Mouse (Mus musculus): ENCODE results near the gene Scgn. TPM values are rescaled to one million over a fixed set of nuclear protein-coding genes. Genes with fewer than 3 reads are reported as not detected.
A peak's percentile ranks its signal among the peaks of the same experiment; 100 is the strongest.

Gene Scgn
- 1.3 and 2.6 TPM in 2 replicates for polyA plus RNA-seq (2015; fragmentation: Nextera tagmentation; extraction: Ambion mirVana)

- Histone ChIP-seq H3K4me1 (ENCODE audit: control insufficient read depth, insufficient read depth, low read length) (peaks cover 11% of the 10 kb centered on the region; the same call in 1 of the 2 replicates), H3K9me3 (replicated peaks; ENCODE audit: control insufficient read depth, low read length, poor library complexity, severe bottlenecking) (no peaks in the 10 kb centered on the region), H3K27me3 (ENCODE audit: control insufficient read depth, insufficient read depth, low read depth, low read length) (peaks cover 8% of the 10 kb centered on the region), H3K4me3 (ENCODE audit: low read depth, low read length) (peak within 1 kb of the TSS; percentile 31), H3K27ac (ENCODE audit: low read length) (no peak within 1 kb of the TSS), H3K36me3 (ENCODE audit: control insufficient read depth, insufficient read depth, low read length) (no peaks in the 10 kb centered on the region), H3K9ac (ENCODE audit: low read depth, low read length) (0 out of 2 replicates have a peak within 1 kb of the TSS, but pooled peaks have one; percentile 13), H3K4me2 (ENCODE audit: low read length) (peak within 1 kb of the TSS; percentile 65)
- ATAC-seq: peak; percentile 28; the same call in 1 of the 2 replicates
- WGBS: 1% methylated on average over 20 of the region's 20 CpGs
Measured at GRCm38 (mm10) chr13:23990928-23991327, at the start of gene Scgn. Gene Scgn (minus strand): TSS chr13:23991214.

- no peak overlapping the region for H3K4me2 ChIP-seq (ENCODE audit: low read length)
- peaks cover 2% of the 10 kb centered on the region; the same call in 1 of the 2 replicates for H3K4me1 ChIP-seq (ENCODE audit: control insufficient read depth, insufficient read depth, low read length)
- no peak overlapping the region for H3K4me3 ChIP-seq (ENCODE audit: low read depth, low read length)
- no peaks in the 10 kb centered on the region for H3K9me3 ChIP-seq (replicated peaks; ENCODE audit: control insufficient read depth, low read length, poor library complexity, severe bottlenecking)
- 47% methylated on average over 7 of the region's 7 CpGs for WGBS
- no peak overlapping the region for H3K27ac ChIP-seq (ENCODE audit: low read length)
- 0 out of 2 replicates have a peak, but pooled peaks cover 3% of the 10 kb centered on the region for H3K36me3 ChIP-seq (ENCODE audit: control insufficient read depth, insufficient read depth, low read length)
- no peak overlapping the region for H3K9ac ChIP-seq (ENCODE audit: low read depth, low read length)
- no peaks in the 10 kb centered on the region for H3K27me3 ChIP-seq (ENCODE audit: control insufficient read depth, insufficient read depth, low read depth, low read length)
- peak; percentile 61; the same call in 1 of the 2 replicates for ATAC-seq
Measured at GRCm38 (mm10) chr13:24040221-24040620, 49.2 kb upstream of the Scgn start.

DNA sequence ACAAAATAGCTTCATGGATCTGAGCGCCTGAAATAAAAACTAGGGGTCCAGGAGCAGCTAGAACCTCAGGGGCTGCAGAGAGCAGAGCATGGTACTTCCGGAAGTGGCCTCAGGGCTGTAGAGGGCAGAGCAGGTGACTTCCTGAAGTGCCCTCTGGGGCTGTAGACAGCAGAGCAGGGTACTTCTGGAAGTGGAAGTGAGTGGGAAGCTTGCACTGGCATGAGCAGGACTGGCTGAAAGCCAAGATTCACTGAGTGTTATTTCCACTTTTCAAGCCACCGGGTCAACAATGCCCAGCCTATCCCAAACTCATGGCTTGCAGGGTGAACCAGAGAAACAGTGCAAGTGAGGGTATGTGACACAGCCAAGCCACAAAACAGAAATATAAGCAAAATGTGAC, 46.5 kb upstream of the Scgn start:
- 85% methylated on average over 3 of the region's 3 CpGs for WGBS

GRCm38 (mm10) chr13:24036150-24036549, 45.1 kb upstream of the Scgn start:
- no peak overlapping the region for H3K4me3 ChIP-seq (ENCODE audit: low read depth, low read length)
- H3K27me3 ChIP-seq (ENCODE audit: control insufficient read depth, insufficient read depth, low read depth, low read length): no peaks in the 10 kb centered on the region
- no peaks in the 10 kb centered on the region for H3K4me1 ChIP-seq (ENCODE audit: control insufficient read depth, insufficient read depth, low read length)
- H3K9me3 ChIP-seq (replicated peaks; ENCODE audit: control insufficient read depth, low read length, poor library complexity, severe bottlenecking): no peaks in the 10 kb centered on the region
- ATAC-seq: no peak
- H3K36me3 ChIP-seq (ENCODE audit: control insufficient read depth, insufficient read depth, low read length): no peaks in the 10 kb centered on the region
- H3K4me2 ChIP-seq (ENCODE audit: low read length): no peak overlapping the region
- no peak overlapping the region for H3K9ac ChIP-seq (ENCODE audit: low read depth, low read length)
- H3K27ac ChIP-seq (ENCODE audit: low read length): no peak overlapping the region
- 65% methylated on average over 18 of the region's 18 CpGs for WGBS

More for the DNA sequence above, 46.5 kb upstream of the Scgn start:
- ATAC-seq: no peak
- H3K9me3 ChIP-seq (replicated peaks; ENCODE audit: control insufficient read depth, low read length, poor library complexity, severe bottlenecking): no peaks in the 10 kb centered on the region
- no peak overlapping the region for H3K4me3 ChIP-seq (ENCODE audit: low read depth, low read length)
- H3K27me3 ChIP-seq (ENCODE audit: control insufficient read depth, insufficient read depth, low read depth, low read length): no peaks in the 10 kb centered on the region
- H3K4me1 ChIP-seq (ENCODE audit: control insufficient read depth, insufficient read depth, low read length): no peaks in the 10 kb centered on the region
- no peak overlapping the region for H3K27ac ChIP-seq (ENCODE audit: low read length)
- no peaks in the 10 kb centered on the region for H3K36me3 ChIP-seq (ENCODE audit: control insufficient read depth, insufficient read depth, low read length)
- no peak overlapping the region for H3K9ac ChIP-seq (ENCODE audit: low read depth, low read length)
- H3K4me2 ChIP-seq (ENCODE audit: low read length): no peak overlapping the region

DNA sequence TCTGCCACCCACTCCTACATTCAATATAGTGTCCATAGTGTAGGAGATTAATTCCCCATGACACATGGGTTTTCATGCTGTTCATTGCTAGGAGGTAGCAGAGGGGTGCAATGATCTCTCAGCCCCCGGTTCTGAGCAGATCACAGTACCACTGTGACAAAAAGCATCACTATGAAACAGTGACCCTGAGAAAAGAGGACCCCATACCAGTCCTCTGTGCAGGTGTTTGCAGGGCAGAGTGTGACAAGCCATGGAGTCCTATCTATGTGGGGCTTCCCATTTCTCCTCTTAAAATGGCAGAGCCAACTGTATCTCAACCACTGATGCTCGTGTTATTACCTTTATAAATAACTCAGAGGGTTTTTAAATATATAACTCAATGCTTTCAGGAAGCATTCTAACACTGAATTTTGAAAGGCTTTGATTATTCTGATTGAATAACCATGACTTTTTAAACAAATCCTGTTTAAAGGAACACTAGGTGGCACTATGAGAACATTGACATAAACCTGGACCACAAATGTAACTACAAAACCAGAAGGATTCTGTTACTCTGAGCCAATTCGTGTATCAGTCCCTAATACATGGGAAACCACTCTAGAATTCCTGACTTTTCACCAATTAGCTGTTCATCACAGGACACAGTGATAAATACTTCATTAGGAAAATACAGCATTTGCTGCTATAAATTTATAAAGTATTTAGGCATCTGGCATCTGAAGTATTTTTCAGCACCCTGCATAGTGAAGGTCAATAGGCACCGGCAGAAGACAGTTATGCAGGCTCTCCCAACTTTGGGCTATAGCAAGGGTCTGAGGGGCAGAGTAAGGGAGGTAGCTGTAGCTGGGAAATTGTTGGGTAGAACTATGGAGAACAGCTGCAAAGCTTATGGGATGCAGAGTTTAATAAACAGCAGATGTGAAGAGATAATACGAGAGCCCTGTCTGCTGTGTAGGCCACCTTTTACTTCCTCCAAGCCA, 36.5 kb upstream of the Scgn start:
- no peak overlapping the region for H3K27ac ChIP-seq (ENCODE audit: low read length)
- no peaks in the 10 kb centered on the region for H3K27me3 ChIP-seq (ENCODE audit: control insufficient read depth, insufficient read depth, low read depth, low read length)
- peak; percentile 82 for ATAC-seq
- H3K9me3 ChIP-seq (replicated peaks; ENCODE audit: control insufficient read depth, low read length, poor library complexity, severe bottlenecking): no peaks in the 10 kb centered on the region
- no peak overlapping the region for H3K4me3 ChIP-seq (ENCODE audit: low read depth, low read length)
- no peak overlapping the region for H3K4me2 ChIP-seq (ENCODE audit: low read length)
- peaks cover 4% of the 10 kb centered on the region; the same call in 1 of the 2 replicates for H3K36me3 ChIP-seq (ENCODE audit: control insufficient read depth, insufficient read depth, low read length)
- H3K4me1 ChIP-seq (ENCODE audit: control insufficient read depth, insufficient read depth, low read length): no peaks in the 10 kb centered on the region
- 64% methylated on average over 5 of the region's 5 CpGs for WGBS
- H3K9ac ChIP-seq (ENCODE audit: low read depth, low read length): no peak overlapping the region

DNA sequence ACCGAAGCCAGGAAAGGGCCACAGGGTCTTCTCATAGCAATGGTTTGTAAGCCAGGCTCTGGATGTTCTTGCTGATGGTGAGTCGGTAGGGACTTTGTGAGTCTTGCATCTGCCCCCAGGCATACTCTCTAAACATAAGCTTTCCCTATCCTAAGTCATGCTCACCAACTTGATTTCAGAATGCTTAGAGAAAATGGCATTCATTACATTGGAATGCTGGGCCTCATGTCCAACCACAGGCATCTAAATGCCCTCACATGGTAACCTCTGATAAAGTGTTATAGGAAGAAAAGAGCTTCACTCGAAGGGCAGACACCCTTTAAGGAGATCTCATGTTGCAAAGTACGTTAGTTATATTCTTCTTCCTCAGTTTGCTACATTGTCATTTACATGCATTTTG, 27.5 kb upstream of the Scgn start:
- H3K4me3 ChIP-seq (ENCODE audit: low read depth, low read length): no peak overlapping the region
- H3K27ac ChIP-seq (ENCODE audit: low read length): no peak overlapping the region
- no peaks in the 10 kb centered on the region for H3K9me3 ChIP-seq (replicated peaks; ENCODE audit: control insufficient read depth, low read length, poor library complexity, severe bottlenecking)
- ATAC-seq: no peak
- no peak overlapping the region for H3K4me2 ChIP-seq (ENCODE audit: low read length)
- no peaks in the 10 kb centered on the region for H3K27me3 ChIP-seq (ENCODE audit: control insufficient read depth, insufficient read depth, low read depth, low read length)
- H3K4me1 ChIP-seq (ENCODE audit: control insufficient read depth, insufficient read depth, low read length): no peaks in the 10 kb centered on the region
- H3K36me3 ChIP-seq (ENCODE audit: control insufficient read depth, insufficient read depth, low read length): no peaks in the 10 kb centered on the region
- no peak overlapping the region for H3K9ac ChIP-seq (ENCODE audit: low read depth, low read length)
- WGBS: 92% methylated on average over 4 of the region's 4 CpGs

- Histone ChIP-seq H3K27me3 (ENCODE audit: control insufficient read depth, insufficient read depth, low read depth, low read length) (no peaks in the 10 kb centered on the region), H3K4me1 (ENCODE audit: control insufficient read depth, insufficient read depth, low read length) (no peaks in the 10 kb centered on the region), H3K4me2 (ENCODE audit: low read length) (no peak overlapping the region), H3K9ac (ENCODE audit: low read depth, low read length) (no peak overlapping the region), H3K27ac (ENCODE audit: low read length) (no peak overlapping the region), H3K36me3 (ENCODE audit: control insufficient read depth, insufficient read depth, low read length) (no peaks in the 10 kb centered on the region), H3K9me3 (replicated peaks; ENCODE audit: control insufficient read depth, low read length, poor library complexity, severe bottlenecking) (no peaks in the 10 kb centered on the region), H3K4me3 (ENCODE audit: low read depth, low read length) (no peak overlapping the region)
- ATAC-seq: no peak
- WGBS: 80% methylated on average over 2 of the region's 2 CpGs
Measured at GRCm38 (mm10) chr13:24005528-24005927, 14.5 kb upstream of the Scgn start.

DNA sequence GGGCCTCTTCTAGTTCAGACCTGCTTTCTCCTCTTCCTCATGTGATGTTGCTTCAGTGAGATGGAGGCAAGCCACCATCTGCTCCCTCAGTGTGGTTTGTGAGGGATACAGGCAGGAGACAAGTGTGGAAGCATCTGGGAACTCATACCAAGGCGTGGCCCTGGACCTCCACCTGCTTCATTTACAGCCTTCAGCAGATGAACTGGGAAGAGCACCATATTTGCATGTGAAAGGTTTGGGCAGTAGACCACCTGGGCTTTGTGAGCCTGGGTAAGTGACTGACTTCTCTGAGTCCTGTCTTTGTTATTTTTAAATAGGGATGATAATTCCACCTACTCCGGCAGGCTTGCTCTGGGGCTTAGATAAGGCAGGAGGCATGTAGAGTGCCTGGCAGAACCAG, 10.8 kb upstream of the Scgn start:
- Histone ChIP-seq H3K27me3 (ENCODE audit: control insufficient read depth, insufficient read depth, low read depth, low read length) (no peaks in the 10 kb centered on the region), H3K4me2 (ENCODE audit: low read length) (no peak overlapping the region), H3K9me3 (replicated peaks; ENCODE audit: control insufficient read depth, low read length, poor library complexity, severe bottlenecking) (no peaks in the 10 kb centered on the region), H3K4me3 (ENCODE audit: low read depth, low read length) (no peak overlapping the region), H3K4me1 (ENCODE audit: control insufficient read depth, insufficient read depth, low read length) (no peaks in the 10 kb centered on the region), H3K9ac (ENCODE audit: low read depth, low read length) (no peak overlapping the region), H3K36me3 (ENCODE audit: control insufficient read depth, insufficient read depth, low read length) (no peaks in the 10 kb centered on the region), H3K27ac (ENCODE audit: low read length) (no peak overlapping the region)
- ATAC-seq: no peak
- WGBS: 61% methylated on average over 2 of the region's 2 CpGs

DNA sequence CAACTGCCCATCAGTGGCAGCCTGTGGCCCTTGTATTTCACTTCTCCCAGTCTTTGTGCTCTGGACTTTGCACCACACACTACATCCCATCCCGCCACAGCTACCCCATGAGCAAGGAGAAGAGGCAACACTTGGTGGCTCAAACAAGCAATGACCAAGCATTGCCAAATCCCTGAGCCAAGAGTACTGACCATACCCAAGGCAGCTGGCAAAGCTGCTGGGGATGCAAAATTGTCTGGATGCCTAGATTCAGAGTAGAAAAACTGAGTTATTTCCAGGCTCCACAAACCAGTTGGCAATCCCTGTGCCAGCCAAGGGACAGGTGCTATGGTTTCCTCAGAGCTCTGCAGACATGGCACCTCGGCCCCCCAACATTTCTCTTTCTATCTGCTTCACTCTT, 10.1 kb upstream of the Scgn start:
- Histone ChIP-seq H3K4me2 (ENCODE audit: low read length) (no peak overlapping the region), H3K36me3 (ENCODE audit: control insufficient read depth, insufficient read depth, low read length) (no peaks in the 10 kb centered on the region), H3K27me3 (ENCODE audit: control insufficient read depth, insufficient read depth, low read depth, low read length) (no peaks in the 10 kb centered on the region), H3K9ac (ENCODE audit: low read depth, low read length) (no peak overlapping the region), H3K9me3 (replicated peaks; ENCODE audit: control insufficient read depth, low read length, poor library complexity, severe bottlenecking) (no peaks in the 10 kb centered on the region), H3K4me1 (ENCODE audit: control insufficient read depth, insufficient read depth, low read length) (no peaks in the 10 kb centered on the region), H3K4me3 (ENCODE audit: low read depth, low read length) (no peak overlapping the region), H3K27ac (ENCODE audit: low read length) (no peak overlapping the region)
- no peak for ATAC-seq
- WGBS: 78% methylated on average over 2 of the region's 2 CpGs
